Mouse (Mus musculus) embryo, embryonic 9.5 days (tissue): ENCODE measurements at regions not wholly inside any gene's neighbourhood (a gene's known extent, or its start where the extent isn't known, plus 50 kb on each side); places are given as distances from the start of the nearest gene placed in this dataset.

Experiments used
- DNase-seq: peaks from one replicate; pipeline ENCODE4 v3.0.0-alpha.2; 2017; ENCODE audit errors: extremely low spot score

DNA sequence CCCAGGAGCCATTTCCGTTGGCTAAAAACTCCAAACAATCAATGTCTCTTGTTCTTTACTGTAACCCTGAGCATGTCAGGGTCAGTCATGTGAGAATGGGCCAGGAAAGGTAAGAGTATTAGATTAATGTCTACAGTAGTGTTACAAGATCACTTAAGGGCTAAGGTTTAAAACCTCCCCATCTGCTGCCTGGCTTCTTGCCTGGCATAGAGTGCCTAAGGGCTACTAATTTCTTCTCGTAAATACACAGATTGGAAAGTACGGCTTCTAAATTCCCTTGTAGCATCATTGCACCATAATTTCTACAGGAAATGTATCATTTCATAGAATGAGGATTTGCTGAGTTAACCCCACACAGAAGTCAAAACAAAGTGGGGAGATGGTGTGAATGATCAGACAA, 281.0 kb downstream of the Col12a1 start:
- no peak for DNase-seq

DNA sequence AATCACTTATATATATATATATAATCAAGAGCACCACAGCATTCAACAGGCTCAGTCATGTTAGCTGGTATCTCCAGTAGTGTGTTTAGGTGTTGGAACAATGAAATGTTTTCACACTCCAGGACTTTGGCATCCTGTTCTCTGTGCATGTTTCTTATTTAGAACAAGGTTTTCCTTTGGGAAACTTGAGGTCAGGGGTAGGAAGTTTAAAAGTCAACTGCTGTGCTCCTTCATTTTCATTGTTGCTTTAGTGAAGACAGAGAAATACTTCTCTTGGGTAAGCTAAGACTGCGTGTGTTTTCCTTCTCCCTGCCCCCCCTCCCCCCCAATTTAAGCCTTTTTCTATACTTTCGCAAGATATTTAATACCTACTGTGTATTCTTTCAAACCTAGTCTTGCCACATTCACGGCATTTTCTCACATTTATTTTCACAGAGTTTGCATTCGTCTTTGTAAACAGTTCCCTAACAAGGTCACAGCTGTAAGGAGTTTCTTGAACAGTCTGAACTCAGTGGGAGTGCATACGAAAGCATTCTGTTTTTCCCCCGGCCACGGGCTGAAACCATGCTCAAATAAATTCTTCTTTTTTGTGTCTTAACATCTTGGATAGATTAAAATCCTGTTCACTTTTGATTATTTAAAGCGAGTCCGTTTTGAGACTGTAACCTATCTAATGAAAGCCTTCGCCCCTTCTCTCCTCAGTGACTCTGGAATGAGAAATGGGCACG, 279.2 kb downstream of the Col12a1 start:
- DNase-seq, result peak; percentile 17

DNA sequence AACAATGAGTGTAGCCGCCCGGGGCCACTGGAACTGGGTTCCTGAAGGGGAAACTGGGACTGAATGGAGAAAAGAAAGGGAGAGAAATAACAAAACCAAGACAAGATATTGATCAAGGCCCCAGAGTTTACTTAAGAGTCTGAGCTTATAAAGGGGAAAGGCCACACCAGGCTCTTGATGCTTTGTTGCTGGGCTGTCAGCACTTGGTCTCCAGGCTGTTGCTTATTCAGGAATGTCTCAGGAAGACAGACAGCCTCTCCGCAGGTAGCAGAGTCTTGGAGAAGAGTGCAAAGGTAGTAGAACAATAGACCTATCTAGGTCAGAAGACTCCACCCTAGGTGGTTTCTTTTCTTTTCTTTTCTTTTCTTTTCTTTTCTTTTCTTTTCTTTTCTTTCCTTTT, 263.4 kb downstream of the Col12a1 start:
- no peak for DNase-seq

DNA sequence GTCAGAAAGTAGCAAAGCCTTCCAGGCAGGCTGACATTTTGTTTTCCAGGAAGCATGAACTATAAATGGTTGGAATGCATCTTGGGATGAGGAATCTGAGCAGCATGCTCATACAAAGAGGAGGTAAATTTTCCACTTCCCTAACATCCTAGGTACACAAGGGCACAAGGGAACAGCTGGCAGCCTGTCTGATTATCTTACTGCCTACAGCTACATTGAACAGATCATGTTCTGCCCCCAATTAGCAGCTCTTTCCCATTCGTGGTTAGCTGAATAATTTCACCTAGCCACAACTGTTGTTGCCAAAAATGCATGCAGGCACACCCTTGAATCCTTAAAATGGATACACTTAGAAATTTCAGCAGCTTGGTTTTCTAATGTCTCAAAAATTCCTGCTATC, 239.5 kb downstream of the Col12a1 start:
- DNase-seq, result no peak

DNA sequence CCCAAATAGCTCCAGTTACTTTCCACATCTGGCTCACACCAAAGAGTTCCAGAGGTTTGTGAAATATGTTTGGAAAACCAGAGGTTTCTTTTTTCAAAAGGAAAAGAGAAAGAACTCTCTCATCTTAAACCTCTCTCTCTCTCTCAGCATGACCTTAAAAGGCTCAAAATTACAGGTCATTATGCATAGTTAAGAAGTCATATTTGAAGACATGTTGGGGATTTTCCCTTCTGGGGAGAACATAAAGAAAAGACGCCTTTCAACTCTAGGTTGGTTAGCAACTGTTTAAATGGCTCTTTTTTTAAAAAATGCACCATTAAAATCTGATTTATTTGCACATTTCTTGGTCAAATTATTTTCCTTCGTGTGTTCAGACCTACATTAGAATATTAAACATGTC, 218.4 kb downstream of the Col12a1 start:
- no peak for DNase-seq

DNA sequence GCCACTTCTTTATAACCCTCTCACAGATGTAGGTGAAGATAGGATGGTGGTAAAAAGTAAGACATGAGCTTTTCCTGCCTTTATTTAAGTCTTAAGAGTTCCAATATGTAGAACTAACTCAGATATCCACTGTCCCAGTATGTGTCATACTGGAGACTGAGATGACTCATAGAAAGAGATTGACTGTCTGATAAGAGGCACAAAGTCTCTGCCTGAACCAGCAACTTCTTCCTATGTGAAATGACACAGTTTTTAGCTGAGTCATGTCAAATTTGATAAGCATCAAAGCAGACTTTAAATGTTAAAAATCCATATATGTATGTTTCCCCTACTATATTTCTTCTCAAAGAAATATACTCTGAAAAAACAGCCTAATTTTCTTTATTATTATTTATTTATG, 216.6 kb downstream of the Col12a1 start:
- no peak for DNase-seq

DNA sequence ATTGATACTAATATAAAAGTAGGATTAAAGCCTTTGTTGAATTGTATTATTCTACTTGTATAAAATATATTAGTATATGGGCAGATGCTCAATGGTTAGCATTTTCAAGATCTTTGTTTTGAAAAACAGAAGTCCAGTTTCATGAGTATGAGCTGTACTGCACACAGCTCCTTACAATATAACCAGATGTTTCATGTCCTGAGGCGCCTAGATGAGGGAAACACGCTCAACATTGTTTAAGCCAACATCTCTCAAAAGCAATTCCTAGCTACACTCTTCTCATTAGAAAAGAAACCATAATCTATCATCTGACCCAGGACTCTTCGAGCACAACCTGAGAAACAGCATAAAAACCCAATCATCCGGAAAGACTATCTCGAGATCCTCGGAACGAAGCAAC, 202.2 kb downstream of the Col12a1 start:
- DNase-seq, result no peak

DNA sequence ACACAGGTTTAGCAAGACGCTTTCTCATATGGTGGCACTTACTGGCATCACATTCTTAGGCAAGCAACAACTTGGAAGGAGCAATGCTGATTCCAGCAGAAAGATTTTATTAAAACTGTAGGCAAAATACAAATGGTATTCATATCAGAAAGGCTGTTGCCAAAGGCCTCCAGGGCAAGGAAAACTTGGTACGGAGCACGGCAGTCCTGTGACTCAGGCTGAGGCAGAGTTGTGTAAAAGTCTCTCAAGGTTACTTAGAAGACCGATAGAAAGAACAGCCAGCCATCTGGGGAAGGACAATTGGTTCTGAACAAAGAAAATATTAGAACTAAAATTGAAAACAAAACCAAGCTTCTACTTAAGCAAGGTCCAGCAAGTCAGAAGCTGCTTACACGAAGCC, 201.2 kb downstream of the Col12a1 start:
- DNase-seq, result no peak

DNA sequence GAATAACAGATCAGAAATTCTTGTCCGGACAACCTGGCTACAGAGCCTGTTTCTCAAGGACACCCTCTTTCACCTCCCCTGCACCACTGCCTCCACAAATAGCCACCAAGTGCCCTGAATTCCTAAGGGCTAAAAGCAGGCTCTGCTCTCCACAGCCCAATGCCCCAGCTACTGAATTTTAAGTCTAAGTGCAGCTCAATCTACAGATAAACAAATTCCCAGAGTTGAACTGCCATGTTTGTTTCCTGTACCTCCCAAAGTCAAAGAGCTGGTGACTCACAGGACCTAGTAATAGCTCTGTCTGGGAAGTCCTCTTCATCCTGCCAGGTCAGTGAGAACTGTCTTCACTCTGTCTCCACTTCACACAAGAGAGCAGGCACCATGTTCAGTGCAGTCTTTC, 200.0 kb downstream of the Col12a1 start:
- DNase-seq, result no peak

DNA sequence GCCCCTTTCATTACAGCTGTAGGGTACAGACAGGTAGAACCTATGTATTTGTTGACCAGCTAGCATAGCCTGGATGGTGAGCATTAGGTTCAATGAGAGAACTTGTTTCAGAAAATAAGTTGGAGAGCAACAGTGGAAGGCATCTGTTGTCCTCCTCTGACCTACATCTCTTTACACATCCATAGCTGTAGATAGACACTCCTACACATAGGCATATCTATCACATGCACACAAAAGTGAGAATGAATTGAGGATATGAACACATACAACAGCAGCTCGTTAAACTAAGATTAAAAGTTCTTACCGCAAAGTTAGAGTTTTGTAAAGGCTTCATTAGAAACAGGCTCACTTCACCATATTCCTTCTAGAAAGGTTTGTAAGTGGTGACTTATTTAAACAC, 198.1 kb downstream of the Col12a1 start:
- DNase-seq, result no peak

DNA sequence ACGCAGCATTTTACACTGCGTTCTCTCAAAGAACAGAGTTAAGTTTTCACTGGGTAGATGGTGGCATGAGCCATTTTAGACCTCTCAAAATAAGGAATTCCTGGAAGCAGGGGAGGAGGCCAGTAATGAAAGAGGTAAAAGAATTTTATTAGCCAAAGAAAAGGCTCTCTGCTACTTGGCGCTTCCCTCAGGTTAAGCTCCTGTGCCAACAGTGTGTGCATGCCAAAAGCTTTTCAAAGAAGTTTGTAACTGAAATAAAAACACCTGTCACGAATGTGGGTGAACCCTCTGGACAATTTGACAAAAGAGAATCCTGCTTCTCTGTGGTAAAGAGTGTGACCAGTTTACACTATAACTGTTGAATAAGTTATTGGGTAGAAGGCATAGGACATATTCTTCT, 195.6 kb downstream of the Col12a1 start:
- DNase-seq, result no peak

DNA sequence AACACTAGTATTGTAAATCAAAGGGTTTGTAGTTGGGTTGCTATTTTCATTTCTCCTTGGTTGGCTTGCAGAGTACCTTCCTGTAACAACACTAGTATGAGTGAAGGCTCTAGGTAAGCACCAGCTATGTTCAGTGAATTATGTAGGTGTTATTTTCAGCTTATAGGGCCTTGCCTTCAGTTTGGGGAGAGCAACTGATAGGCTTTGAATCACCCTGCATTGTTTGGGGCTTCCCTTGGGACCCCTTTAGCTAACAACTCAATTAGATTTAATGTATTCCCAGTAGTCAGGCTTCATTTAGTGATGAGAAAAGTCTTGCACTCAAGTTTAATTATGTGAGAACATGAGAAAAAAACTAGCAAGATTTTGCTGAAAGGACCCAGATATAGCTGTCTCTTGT, 193.6 kb downstream of the Col12a1 start:
- DNase-seq, result no peak

DNA sequence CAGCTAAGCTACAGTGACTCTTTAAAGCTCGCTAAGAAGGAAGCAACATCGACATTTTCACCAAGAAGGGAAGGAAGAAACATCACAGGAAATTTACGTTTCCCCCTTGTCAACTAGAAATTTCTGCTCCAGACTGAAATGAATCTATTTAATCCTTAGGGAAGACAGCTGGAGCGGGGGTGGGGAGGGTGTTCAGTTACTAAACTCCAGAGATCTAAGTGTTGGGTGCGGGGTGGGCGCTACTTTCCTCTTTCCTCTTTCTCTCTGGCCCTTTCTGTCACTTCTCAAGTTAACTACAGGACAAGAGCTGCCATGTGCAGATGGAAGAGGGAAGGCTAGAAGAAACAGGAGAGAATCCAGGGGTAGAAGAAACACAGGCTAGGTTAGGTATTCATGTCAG, 192.2 kb downstream of the Col12a1 start:
- DNase-seq, result no peak

DNA sequence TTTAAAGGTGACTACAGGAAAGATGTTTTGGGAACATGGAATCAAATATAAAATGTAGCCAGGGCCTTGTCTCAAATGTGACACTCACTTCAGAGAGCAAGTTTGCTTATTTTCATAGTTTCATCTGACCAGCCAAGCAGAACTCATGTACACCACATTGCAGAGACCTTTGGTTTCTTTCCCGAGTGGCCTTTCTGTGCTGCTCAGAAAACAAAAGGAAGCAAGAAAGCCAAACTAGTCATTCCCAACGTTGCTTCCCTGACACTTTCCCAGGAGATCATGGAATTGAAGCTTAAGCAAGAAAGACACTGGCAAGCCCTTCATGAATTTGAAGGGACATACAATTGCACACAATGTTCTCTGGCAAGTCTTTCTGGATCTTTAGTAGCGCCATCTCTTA, 191.3 kb downstream of the Col12a1 start:
- no peak for DNase-seq
